In the genomic region with DNA sequence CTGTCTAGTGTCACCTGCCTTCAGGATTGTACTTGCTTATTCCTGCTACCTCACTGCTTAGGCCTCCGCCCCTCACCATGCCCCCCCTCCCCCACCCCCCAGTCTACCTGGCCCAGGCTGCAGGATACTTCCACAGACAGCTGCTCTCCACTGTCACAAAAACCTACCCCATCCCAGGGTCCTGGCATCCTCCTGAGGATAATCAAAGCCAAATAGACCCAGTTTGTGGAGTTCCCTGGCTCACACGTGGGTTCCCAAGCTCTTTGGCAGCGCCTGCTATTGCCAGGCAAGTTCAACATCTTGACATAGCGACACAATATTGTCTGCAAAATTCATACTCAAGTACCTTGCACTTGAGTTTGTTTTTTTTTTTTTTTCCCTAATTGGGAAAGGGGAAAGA, we compare ENCODE assay signal across 18 mouse cellular contexts. TPM values are rescaled to one million over a fixed set of nuclear protein-coding genes. Genes with fewer than 3 reads are reported as not detected.
"Had no signal": no experiment of that assay in that cellular context is flagged by ENCODE, and none has a peak within 500 bp of the region (broad histone marks: within the 10 kb centered on the region; RNA-seq: fewer than 3 reads in every experiment).

No protein-coding gene starts in this region.

- H3K4me3 ChIP-seq: liver, embryonic 15.5 days; lung, embryonic 15.5 days; midbrain, embryonic 10.5 days; midbrain, embryonic 13.5 days; myocyte; neural tube, embryonic 13.5 days; neural tube, embryonic 15.5 days had no signal

- DNase-seq: liver, postnatal 0 days; retina, postnatal 1 day; right cerebral cortex, adult 18-20 months; right cerebral cortex, postnatal 25 days; right cerebral cortex, postnatal 4 days; spleen, adult 18-20 months; thymus, adult 18-20 months; thymus, postnatal 14 days; thymus, postnatal 36 days had no signal

- H3K9ac ChIP-seq: liver, embryonic 15.5 days; liver, postnatal 0 days; lung, embryonic 15.5 days; midbrain, embryonic 13.5 days; neural tube, embryonic 13.5 days; neural tube, embryonic 15.5 days had no signal

- H3K27ac ChIP-seq: liver, embryonic 15.5 days; lung, embryonic 15.5 days; midbrain, embryonic 10.5 days; midbrain, embryonic 13.5 days; neural tube, embryonic 13.5 days; neural tube, embryonic 15.5 days had no signal

- H3K4me2 ChIP-seq: liver, embryonic 15.5 days; lung, embryonic 15.5 days; midbrain, embryonic 13.5 days; neural tube, embryonic 13.5 days; neural tube, embryonic 15.5 days had no signal

- H3K36me3 ChIP-seq: liver, embryonic 15.5 days; lung, embryonic 15.5 days; midbrain, embryonic 10.5 days; midbrain, embryonic 13.5 days; neural tube, embryonic 13.5 days; neural tube, embryonic 15.5 days had no signal

- ATAC-seq: liver, postnatal 0 days; midbrain, embryonic 13.5 days; midbrain, embryonic 16.5 days had no signal

- H3K9me3 ChIP-seq: liver, embryonic 15.5 days; lung, embryonic 15.5 days; midbrain, embryonic 10.5 days; midbrain, embryonic 13.5 days; neural tube, embryonic 13.5 days; neural tube, embryonic 15.5 days had no signal

- H3K4me1 ChIP-seq: liver, embryonic 15.5 days had no signal

RNA-seq across cellular contexts. Expression of a gene that starts 10.3 kb away (rescaled TPM):
- total RNA-seq: megakaryocyte-erythroid progenitor cell, adult 5-6 weeks had no signal
- polyA plus RNA-seq: midbrain, embryonic 10.5 days had no signal

RNA-seq across cellular contexts. Expression of a gene that starts 51.3 kb away (rescaled TPM):
- polyA plus RNA-seq: liver, embryonic 15.5 days; myocyte had no signal
